Mouse (Mus musculus): ENCODE data around the gene Mettl22. TPM values are rescaled to one million over a fixed set of nuclear protein-coding genes. Genes with fewer than 3 reads are reported as not detected.
A peak's percentile ranks its signal among the peaks of the same experiment; 100 is the strongest.

The Mettl22 gene
- polyA plus RNA-seq, 1 experiment = 66.5 TPM

DNA sequence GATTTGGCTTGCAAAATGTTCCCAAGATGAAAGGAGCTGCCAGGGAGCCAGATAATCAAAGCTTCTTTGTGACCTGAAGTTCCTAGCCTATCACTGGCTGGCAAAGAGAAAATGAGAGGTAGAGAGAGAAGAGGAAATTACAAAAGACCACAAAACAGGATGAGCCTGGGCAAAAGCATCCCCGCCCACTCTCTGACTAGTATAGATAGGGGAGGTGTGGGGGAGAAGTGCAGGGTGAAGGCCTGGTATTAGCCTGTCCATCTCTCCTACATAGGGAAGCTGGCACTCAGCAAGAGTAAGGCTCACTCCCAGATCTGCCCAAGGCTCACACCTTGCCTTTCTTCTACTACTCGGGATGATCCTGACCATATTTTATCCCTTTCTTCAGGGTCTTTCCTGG is 15.4 kb upstream of the Mettl22 start:
- TF ChIP-seq CTCF (IDR thresholded peaks at IDR 0.05; ENCODE audit: borderline replicate concordance, extremely low read depth, insufficient read depth, insufficient read length) (no peak), POLR2A (IDR thresholded peaks at IDR 0.05; ENCODE audit: borderline replicate concordance, extremely low read depth, insufficient read depth, insufficient read length, poor library complexity, severe bottlenecking) (no peak)
- no peak for DNase-seq (ENCODE audit: low read depth)

DNA sequence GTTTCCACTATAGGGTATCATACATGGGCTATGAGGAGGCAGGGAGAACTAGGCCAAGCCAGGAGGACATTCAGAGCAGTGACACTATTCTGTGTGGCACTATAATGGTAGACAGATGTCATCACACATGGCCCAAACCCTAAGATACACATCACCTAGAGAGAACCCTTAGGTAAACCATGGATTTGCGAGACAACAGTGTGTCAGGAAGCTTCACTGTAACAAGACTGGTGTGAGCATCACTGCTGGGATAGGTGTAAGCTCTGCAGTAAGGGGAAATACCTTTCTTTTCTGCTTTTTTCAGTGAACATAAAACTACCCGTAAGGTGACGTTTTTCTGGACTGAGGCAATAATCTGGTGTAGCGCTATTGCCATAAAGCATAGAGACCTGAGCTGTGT is 12.2 kb upstream of the Mettl22 start:
- TF ChIP-seq CTCF (IDR thresholded peaks at IDR 0.05; ENCODE audit: borderline replicate concordance, extremely low read depth, insufficient read depth, insufficient read length) (no peak), POLR2A (IDR thresholded peaks at IDR 0.05; ENCODE audit: borderline replicate concordance, extremely low read depth, insufficient read depth, insufficient read length, poor library complexity, severe bottlenecking) (no peak)
- DNase-seq (ENCODE audit: low read depth) = no peak

DNA sequence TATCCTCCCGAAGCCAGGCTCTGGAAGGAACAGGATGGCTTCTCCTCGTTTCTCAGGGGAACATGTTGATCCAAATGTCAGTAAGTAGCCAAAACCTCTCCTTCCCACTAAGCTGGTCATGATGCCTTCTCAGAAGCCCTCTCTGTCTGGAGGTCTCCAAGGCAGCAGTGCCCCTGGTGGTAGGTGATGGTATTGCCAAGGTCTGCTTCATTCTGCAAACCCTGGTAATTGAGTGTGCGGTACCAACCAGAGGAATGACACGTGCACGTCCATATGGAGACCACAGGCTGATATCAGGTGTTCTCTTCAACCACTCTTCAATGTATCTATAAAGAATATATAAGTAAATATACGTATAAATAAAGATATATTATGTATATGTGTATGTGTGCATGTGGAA is 11.5 kb upstream of the Mettl22 start:
- TF ChIP-seq POLR2A (IDR thresholded peaks at IDR 0.05; ENCODE audit: borderline replicate concordance, extremely low read depth, insufficient read depth, insufficient read length, poor library complexity, severe bottlenecking) (no peak), CTCF (IDR thresholded peaks at IDR 0.05; ENCODE audit: borderline replicate concordance, extremely low read depth, insufficient read depth, insufficient read length) (peak; percentile 80)
- peak; percentile 59 for DNase-seq (ENCODE audit: low read depth)

DNA sequence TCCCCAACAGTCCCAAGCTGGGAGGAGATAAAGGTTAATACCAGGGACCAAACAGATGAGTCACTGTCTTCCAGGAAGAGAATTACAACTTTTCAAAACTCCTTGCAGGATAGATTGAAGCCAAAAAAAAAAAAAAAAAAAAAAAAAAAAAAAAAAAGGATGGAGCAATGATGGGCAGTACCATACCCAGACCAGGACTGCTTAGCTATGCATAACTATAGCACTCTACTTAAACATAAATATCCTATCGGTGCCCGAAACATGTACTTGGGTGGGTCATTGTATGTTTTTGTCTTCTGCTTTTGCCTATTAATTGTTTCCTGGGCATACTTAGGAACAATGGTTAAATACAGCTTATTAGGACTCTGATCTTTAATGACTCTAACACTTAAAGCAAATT is 456 bp upstream of the Mettl22 start:
- TF ChIP-seq CTCF (IDR thresholded peaks at IDR 0.05; ENCODE audit: borderline replicate concordance, extremely low read depth, insufficient read depth, insufficient read length) (no peak), POLR2A (IDR thresholded peaks at IDR 0.05; ENCODE audit: borderline replicate concordance, extremely low read depth, insufficient read depth, insufficient read length, poor library complexity, severe bottlenecking) (no peak)
- no peak for DNase-seq (ENCODE audit: low read depth)

DNA sequence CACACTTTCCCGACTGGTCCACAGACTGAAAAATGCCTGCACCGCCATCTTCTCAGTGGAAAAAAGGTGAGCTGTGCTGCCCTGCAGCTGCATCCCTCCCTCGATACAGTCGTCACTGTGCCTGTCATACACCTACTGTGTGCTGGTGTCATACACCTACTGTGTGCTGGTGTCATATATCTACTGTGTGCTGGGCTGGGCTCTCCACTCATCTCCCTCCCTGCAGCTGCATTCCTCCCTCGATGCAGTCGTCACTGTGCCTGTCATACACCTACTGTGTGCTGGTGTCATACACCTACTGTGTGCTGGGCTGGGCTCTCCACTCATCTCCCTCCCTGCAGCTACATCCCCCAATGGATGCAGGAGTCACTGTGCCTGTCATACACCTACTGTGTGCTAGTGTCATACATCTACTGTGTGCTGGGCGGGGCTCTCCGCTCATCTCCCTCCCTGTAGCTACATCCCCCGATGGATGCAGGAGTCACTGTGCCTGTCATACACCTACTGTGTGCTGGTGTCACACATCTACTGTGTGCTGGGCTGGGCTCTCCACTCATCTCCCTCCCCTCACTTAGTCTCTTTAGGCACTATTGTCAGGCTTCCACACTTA is 16.9 kb downstream of the Mettl22 start:
- DNase-seq (ENCODE audit: low read depth) = no peak
- TF ChIP-seq CTCF (IDR thresholded peaks at IDR 0.05; ENCODE audit: borderline replicate concordance, extremely low read depth, insufficient read depth, insufficient read length) (no peak), POLR2A (IDR thresholded peaks at IDR 0.05; ENCODE audit: borderline replicate concordance, extremely low read depth, insufficient read depth, insufficient read length, poor library complexity, severe bottlenecking) (no peak)

DNA sequence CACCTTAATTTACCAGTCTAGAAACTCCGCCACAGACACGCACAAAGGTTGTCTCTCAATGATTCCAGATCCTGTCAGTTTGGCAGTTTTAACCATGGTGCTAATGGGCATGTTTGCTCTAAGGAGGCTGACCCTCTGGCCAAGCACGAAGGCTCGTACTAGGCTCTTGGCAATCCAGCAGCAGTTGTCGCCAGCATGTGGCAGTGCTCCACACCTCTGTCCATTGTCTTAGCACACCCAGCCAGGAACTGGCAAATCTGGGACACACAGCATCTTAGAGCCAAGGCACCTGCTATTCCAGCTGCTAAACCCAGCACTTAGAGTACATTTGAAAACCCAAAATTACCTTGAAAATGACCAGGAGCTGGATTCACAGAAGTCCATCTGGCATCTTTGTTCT is 18.8 kb downstream of the Mettl22 start:
- TF ChIP-seq POLR2A (IDR thresholded peaks at IDR 0.05; ENCODE audit: borderline replicate concordance, extremely low read depth, insufficient read depth, insufficient read length, poor library complexity, severe bottlenecking) (no peak), CTCF (IDR thresholded peaks at IDR 0.05; ENCODE audit: borderline replicate concordance, extremely low read depth, insufficient read depth, insufficient read length) (no peak)
- DNase-seq (ENCODE audit: low read depth) = no peak

DNA sequence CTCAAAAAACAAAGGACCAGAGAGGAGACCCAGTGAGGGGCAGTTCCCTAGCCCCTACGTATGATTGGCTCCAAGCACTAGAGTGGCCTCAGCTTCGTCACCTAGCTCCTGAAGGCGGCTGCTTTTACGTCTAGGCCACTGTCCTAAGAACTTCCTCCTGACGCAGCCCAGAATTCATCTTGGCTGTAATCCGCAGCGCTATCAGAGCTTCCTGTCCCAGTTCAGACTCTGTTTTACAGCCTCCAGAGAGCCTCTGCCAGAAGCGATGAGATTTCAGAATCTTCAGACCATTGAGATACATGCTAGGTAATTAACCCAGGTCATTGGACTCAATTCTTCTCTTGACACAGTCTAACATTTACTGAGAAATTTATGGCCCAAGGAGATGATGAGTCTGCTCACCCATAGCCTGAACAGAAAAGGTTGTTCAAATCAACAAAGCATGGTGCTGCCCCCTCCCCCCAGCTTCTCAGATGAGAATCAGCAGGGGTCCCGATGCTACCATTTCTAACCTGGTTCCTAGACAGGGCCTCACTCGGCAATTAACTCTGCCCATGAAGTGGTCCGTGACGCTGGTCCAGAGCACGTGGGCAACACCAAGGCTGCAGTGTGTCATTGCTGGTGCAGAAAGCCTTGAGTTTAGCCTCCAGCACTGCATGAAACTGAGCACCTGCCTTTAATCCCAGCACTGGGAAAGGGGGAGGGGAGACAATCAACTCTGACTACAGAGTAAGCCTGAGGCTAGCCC is 21.3 kb downstream of the Mettl22 start:
- DNase-seq (ENCODE audit: low read depth) = no peak
- TF ChIP-seq POLR2A (IDR thresholded peaks at IDR 0.05; ENCODE audit: borderline replicate concordance, extremely low read depth, insufficient read depth, insufficient read length, poor library complexity, severe bottlenecking) = no peak
- no peak for TF ChIP-seq CTCF (IDR thresholded peaks at IDR 0.05; ENCODE audit: borderline replicate concordance, extremely low read depth, insufficient read depth, insufficient read length)

DNA sequence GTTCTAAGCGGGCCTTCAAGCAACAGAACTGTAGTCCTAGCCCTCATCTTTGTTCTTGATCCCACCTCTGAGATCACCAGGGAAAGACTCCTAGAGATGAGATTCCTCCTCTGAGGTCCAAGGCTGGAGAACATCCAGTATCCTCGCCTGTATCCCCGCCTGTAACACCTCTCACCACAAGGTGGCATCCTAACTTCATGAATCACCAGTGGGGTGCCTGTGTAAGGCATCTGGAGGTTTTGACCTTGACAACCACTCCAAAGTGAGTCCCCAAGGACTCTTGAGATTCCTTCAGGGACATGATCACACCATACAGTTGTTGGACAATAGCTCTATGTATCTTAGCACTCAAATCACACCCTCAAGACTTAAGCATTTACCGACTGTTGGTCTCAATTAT is 23.7 kb downstream of the Mettl22 start:
- DNase-seq (ENCODE audit: low read depth) = peak; percentile 82
- TF ChIP-seq CTCF (IDR thresholded peaks at IDR 0.05; ENCODE audit: borderline replicate concordance, extremely low read depth, insufficient read depth, insufficient read length) (peak; percentile 92), POLR2A (IDR thresholded peaks at IDR 0.05; ENCODE audit: borderline replicate concordance, extremely low read depth, insufficient read depth, insufficient read length, poor library complexity, severe bottlenecking) (no peak)

DNA sequence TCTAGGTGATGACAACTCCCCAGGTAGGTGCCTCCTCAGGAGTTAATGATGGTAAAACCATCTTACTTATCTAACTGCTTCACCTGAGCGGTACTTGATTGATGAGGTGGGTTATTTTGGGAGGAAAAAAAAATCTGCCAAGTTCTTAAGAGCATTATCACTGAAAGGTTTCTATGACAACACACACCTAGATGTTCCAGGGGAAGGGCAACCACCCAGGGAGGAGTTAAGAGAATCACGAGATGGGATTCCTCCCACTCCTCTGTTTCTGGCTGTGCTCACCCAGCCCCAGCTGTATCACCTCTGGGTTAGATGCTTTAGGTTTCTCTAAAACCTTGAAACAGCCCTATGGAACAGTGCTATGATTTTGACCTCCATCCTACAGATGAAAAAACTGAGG is 26.4 kb downstream of the Mettl22 start:
- TF ChIP-seq POLR2A (IDR thresholded peaks at IDR 0.05; ENCODE audit: borderline replicate concordance, extremely low read depth, insufficient read depth, insufficient read length, poor library complexity, severe bottlenecking) (no peak), CTCF (IDR thresholded peaks at IDR 0.05; ENCODE audit: borderline replicate concordance, extremely low read depth, insufficient read depth, insufficient read length) (no peak)
- DNase-seq (ENCODE audit: low read depth) = no peak

DNA sequence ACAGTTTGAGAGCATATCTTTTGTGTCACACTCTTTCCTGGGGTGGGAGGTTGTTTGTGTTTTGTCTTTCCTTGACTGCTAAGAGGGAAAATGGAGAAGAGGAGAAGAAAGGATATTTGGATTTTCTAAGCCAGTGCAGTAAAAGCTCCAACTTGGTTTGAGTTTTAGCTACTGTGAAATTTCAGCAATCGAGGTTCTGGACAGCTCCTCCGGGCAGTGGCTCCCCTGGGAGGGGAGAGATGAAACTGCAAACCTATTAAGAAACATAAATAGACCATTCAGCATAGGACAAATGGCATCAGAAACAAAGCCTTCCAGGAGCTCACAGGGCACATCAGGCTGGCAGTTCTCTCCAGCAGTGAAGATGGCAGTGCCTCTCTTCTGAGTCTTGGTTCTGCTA is 33.7 kb downstream of the Mettl22 start:
- TF ChIP-seq POLR2A (IDR thresholded peaks at IDR 0.05; ENCODE audit: borderline replicate concordance, extremely low read depth, insufficient read depth, insufficient read length, poor library complexity, severe bottlenecking) (no peak), CTCF (IDR thresholded peaks at IDR 0.05; ENCODE audit: borderline replicate concordance, extremely low read depth, insufficient read depth, insufficient read length) (no peak)
- DNase-seq (ENCODE audit: low read depth) = no peak

DNA sequence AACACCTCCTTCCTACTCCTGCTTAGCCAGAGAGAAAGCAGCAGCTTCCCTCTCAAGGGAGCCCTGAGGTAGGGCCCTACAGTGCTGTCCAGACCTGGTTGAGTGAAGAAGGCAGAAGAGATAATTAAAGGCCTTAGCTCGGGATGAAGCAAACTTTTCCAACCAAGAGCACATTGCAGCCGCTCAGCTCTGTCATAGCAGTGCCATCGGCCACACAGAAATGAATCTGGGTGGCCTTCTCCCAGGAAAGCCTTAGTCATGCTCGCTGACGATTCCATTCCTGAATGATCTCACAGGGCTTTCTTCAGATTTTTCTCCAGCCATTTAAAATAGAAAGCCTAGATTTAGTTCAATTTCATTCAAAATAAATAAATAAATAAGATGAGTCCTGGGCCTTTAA is 39.3 kb downstream of the Mettl22 start:
- TF ChIP-seq POLR2A (IDR thresholded peaks at IDR 0.05; ENCODE audit: borderline replicate concordance, extremely low read depth, insufficient read depth, insufficient read length, poor library complexity, severe bottlenecking) = no peak
- TF ChIP-seq CTCF (IDR thresholded peaks at IDR 0.05; ENCODE audit: borderline replicate concordance, extremely low read depth, insufficient read depth, insufficient read length) = no peak
- DNase-seq (ENCODE audit: low read depth) = no peak

DNA sequence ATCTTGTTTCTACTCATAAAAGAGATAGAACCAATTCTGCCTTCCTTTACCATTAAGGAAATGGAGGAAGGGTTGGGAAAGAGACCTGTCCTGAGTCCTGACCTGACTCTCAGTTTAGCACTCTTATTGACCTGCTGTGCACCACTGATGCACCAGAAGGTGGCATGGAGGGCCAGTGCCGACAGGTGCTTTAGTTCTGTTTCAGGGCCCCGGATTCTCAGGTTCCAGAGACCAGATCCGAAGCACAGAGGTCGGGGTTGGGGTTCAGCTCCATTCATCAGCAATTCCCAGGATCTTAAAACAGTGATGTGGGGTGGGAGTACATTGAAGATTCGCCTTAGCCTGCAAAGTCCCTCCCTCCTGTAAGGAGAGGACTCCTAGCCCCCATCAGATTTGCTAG is 42.2 kb downstream of the Mettl22 start:
- TF ChIP-seq POLR2A (IDR thresholded peaks at IDR 0.05; ENCODE audit: borderline replicate concordance, extremely low read depth, insufficient read depth, insufficient read length, poor library complexity, severe bottlenecking) (no peak), CTCF (IDR thresholded peaks at IDR 0.05; ENCODE audit: borderline replicate concordance, extremely low read depth, insufficient read depth, insufficient read length) (no peak)
- DNase-seq (ENCODE audit: low read depth) = no peak

Measured in brain, embryonic 14.5 days (tissue).